Comparison of ENCODE assay signal across 9 mouse cellular contexts in genomic region chr4:140788983-140789382, GRCm38 (mm10). TPM values are rescaled to one million over a fixed set of nuclear protein-coding genes. Genes with fewer than 3 reads are reported as not detected.
DNase-seq lines count a peak whose midpoint lies in the region; ATAC-seq lines count a peak whose summit lies in the region.
"Had no signal": no experiment of that assay in that cellular context is flagged by ENCODE, and none has a peak within 500 bp of the region (broad histone marks: within the 10 kb centered on the region; RNA-seq: fewer than 3 reads in every experiment).

No protein-coding gene starts in this region.

- no peak for ATAC-seq in frontal cortex, adult (ENCODE audit: low TSS enrichment)

- H3K27ac ChIP-seq in macrophage: peak overlapping the region; percentile 95
- H3K27ac ChIP-seq: limb, embryonic 12.5 days had no signal

- H3K36me3 ChIP-seq in macrophage (ENCODE audit: inconsistent target): no peaks in the 10 kb centered on the region
- H3K36me3 ChIP-seq: limb, embryonic 12.5 days had no signal

- H3K79me2 ChIP-seq in macrophage (ENCODE audit: inconsistent target): no peaks in the 10 kb centered on the region

- 68% methylated on average over 6 of the region's 6 CpGs for WGBS in macrophage (ENCODE audit: missing documents)

- H3K4me3 ChIP-seq in macrophage (ENCODE audit: inconsistent target): no peak overlapping the region
- H3K4me3 ChIP-seq: limb, embryonic 12.5 days had no signal

- DNase-seq in frontal cortex, postnatal 25 days (ENCODE audit: low spot score in 2 of 2): peak; percentile 27 to 30
- DNase-seq in ES-CJ7 (ENCODE audit: low read depth, low spot score): peak; percentile 80
- DNase-seq in c-Kit-positive CD71-positive TER-119-positive erythroid progenitor cells, embryonic 14.5 days (ENCODE audit: low spot score): peak; percentile 60
- peak; percentile 47 to 57 for DNase-seq in gastrocnemius, postnatal 4 days (ENCODE audit: low spot score in 2 of 2)
- DNase-seq in kidney, postnatal 36 days: peak; percentile 64 to 84
- peak; percentile 76 to 92 for DNase-seq in spleen, postnatal 4 days (ENCODE audit: low spot score in 2 of 2)

RNA-seq across cellular contexts. Expression of gene Padi4, which starts 14.9 kb away (rescaled TPM):
- total RNA-seq in gastrocnemius, postnatal 4 days (2021): under 1 TPM; 0.29 to 0.52 TPM
- 10 to 100 TPM in 10 of 26 experiments, 1 to 10 TPM in 16; 2.3 to 15.7 (median 9.2) TPM for total RNA-seq in macrophage (2018; cell fraction: chromatin; rRNA removed)
- total RNA-seq in macrophage (2018; cell fraction: cytosol; rRNA removed): 1 to 10 TPM; 2.2 to 6.1 (median 4.0) TPM
- 10 to 100 TPM in 18 of 26 experiments, 1 to 10 TPM in 8; 3.1 to 23.5 (median 15.3) TPM for total RNA-seq in macrophage (2018; cell fraction: nucleus; rRNA removed)
- 3.2 to 9.2 TPM (median 6.7 TPM) in 3 replicates for polyA plus RNA-seq in macrophage (2018)
- polyA plus RNA-seq: limb, embryonic 12.5 days had no signal

RNA-seq across cellular contexts. Expression of gene Padi3, which starts 21.5 kb away (rescaled TPM):
- total RNA-seq in gastrocnemius, postnatal 4 days (2021): under 1 TPM; 0.15 to 0.18 TPM
- total RNA-seq in macrophage (2018; cell fraction: chromatin; rRNA removed): under 1 TPM in 1 of 26 experiments, not detected in 25; 0.24 TPM
- under 1 TPM; 0.03 to 0.29 (median 0.09) TPM for total RNA-seq in macrophage (2018; cell fraction: cytosol; rRNA removed)
- total RNA-seq in macrophage (2018; cell fraction: nucleus; rRNA removed): not detected
- 0.11 to 0.18 TPM (median 0.17 TPM) in 3 replicates for polyA plus RNA-seq in macrophage (2018)

RNA-seq across cellular contexts. Expression of gene Padi6, which starts 46.5 kb away (rescaled TPM):
- under 1 TPM in 1 of 2 experiments, not detected in 1; 0.10 TPM for total RNA-seq in gastrocnemius, postnatal 4 days (2021)
- total RNA-seq in macrophage (2018; cell fraction: chromatin; rRNA removed): not detected
- not detected for total RNA-seq in macrophage (2018; cell fraction: cytosol; rRNA removed)
- not detected for total RNA-seq in macrophage (2018; cell fraction: nucleus; rRNA removed)
- polyA plus RNA-seq in macrophage (2018): not detected in 3 replicates
- polyA plus RNA-seq: limb, embryonic 12.5 days had no signal

RNA-seq across cellular contexts. Expression of gene Padi1, which starts 56.6 kb away (rescaled TPM):
- total RNA-seq in gastrocnemius, postnatal 4 days (2021): not detected
- total RNA-seq in macrophage (2018; cell fraction: chromatin; rRNA removed): not detected
- under 1 TPM in 2 of 26 experiments, not detected in 24; under 0.01 to 0.03 TPM for total RNA-seq in macrophage (2018; cell fraction: cytosol; rRNA removed)
- not detected for total RNA-seq in macrophage (2018; cell fraction: nucleus; rRNA removed)
- polyA plus RNA-seq in macrophage (2018): not detected in 3 replicates

Comparison
In these comparisons a context has a peak if more than half of its experiments do, and no peak if none do; other contexts are left out.
1. DNase-seq: peak in every context shown above with its lines; median percentile 84 in spleen, postnatal 4 days; 80 in ES-CJ7; 74 in kidney, postnatal 36 days; 60 in c-Kit-positive CD71-positive TER-119-positive erythroid progenitor cells, embryonic 14.5 days; 52 in gastrocnemius, postnatal 4 days; 28 in frontal cortex, postnatal 25 days.